Mouse (Mus musculus) erythroblast, embryonic 14.5 days (primary cell): ENCODE measurements at regions not wholly inside any gene's neighbourhood (a gene's known extent, or its start where the extent isn't known, plus 50 kb on each side); places are given as distances from the start of the nearest gene placed in this dataset.

Experiments used
- H3K27me3 ChIP-seq: 2 replicates; pipeline ENCODE4 v1.6.1; 2012; ENCODE audit warnings: inconsistent platforms; ENCODE audit not compliant: control insufficient read depth
- H3K36me3 ChIP-seq: 2 replicates; pipeline ENCODE4 v1.6.1; 2012; ENCODE audit warnings: mild to moderate bottlenecking, inconsistent platforms; ENCODE audit not compliant: control insufficient read depth
- H3K4me1 ChIP-seq: 2 replicates; pipeline ENCODE4 v1.6.1; 2012; ENCODE audit warnings: inconsistent platforms; ENCODE audit not compliant: control insufficient read depth
- H3K4me3 ChIP-seq: replicated peaks from 2 replicates; pipeline ENCODE3; 2012; ENCODE audit warnings: moderate library complexity, mild to moderate bottlenecking, inconsistent platforms
- H3K9me3 ChIP-seq: 2 replicates; pipeline ENCODE4 v1.6.1; 2012; ENCODE audit warnings: low read length, inconsistent platforms, mixed read lengths; ENCODE audit not compliant: control insufficient read depth
- GATA1 ChIP-seq: IDR thresholded peaks from 2 replicates; pipeline ENCODE4 v1.6.1; 2012; ENCODE audit warnings: low read length, inconsistent platforms, mixed read lengths
- TAL1 ChIP-seq: IDR thresholded peaks from 3 replicates; pipeline ENCODE4 v1.6.1; 2012; ENCODE audit warnings: low read length, inconsistent platforms, mixed read lengths

DNA sequence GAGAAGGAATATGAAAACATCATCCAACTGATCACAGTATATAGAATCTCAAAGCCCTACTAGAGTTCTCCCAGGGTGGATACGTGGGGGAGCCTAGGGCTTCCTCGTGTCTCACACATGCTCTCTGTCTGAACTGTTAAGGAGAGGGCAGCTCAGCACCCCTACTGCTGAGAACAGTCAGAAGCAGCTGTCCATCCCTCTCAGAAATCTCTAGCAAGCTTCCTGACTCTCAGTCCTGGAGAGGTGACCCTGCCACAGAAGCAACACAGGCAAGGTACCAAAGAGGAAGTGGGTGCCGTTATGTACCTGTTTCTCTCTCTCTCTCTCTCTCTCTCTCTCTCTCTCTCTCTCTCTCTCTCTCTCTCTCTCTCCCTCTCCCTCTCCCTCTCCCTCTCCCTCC is 317.7 kb upstream of the Trib2 start:
- Histone ChIP-seq H3K9me3 (no peaks in the 10 kb centered on the region), H3K4me3 (no peak overlapping the region), H3K27me3 (no peaks in the 10 kb centered on the region), H3K36me3 (no peaks in the 10 kb centered on the region), H3K4me1 (peaks cover 27% of the 10 kb centered on the region)
- TF ChIP-seq GATA1: no peak
- no peak for TF ChIP-seq TAL1

DNA sequence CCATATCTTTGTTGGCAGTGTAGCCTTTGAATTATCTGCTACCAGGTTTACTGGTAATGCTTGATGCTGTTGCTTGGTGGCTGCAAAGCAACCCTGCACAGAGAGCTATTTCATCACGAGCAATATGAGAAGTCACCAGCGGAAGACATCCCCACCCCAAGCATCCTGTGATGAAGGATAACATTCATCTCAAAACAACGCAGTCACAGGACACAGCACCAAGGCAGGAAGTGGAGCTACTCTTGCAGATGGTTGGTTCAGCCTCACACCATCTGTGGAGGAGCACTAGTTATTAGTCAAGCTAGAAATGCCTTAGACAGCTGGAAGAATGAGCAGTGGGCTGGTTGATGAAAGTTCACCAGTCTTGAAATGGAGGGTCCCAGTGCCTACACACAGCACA is 316.5 kb upstream of the Trib2 start:
- H3K27me3 ChIP-seq: no peaks in the 10 kb centered on the region
- TF ChIP-seq TAL1 (no peak), GATA1 (no peak)
- peaks cover 23% of the 10 kb centered on the region for H3K4me1 ChIP-seq
- no peak overlapping the region for H3K4me3 ChIP-seq
- H3K36me3 ChIP-seq: no peaks in the 10 kb centered on the region
- no peaks in the 10 kb centered on the region for H3K9me3 ChIP-seq

DNA sequence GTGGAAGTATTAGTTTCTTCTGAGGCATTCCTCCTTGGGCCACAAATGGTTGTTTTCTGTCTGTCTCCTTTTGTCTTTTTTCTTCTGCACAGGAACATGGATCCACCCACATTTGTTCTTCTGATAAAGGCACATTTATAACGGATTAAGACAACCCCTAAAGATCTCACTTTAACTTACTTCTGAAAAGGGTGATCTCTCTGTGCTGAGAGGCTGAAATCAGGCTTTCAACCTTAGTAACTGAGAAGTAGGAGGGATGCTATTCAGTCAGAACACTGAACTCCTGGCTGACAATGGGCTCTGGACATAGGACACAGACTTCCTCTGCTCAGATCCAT is 315.0 kb upstream of the Trib2 start:
- Histone ChIP-seq H3K36me3 (no peaks in the 10 kb centered on the region), H3K4me1 (peaks cover 22% of the 10 kb centered on the region), H3K4me3 (no peak overlapping the region), H3K27me3 (no peaks in the 10 kb centered on the region), H3K9me3 (no peaks in the 10 kb centered on the region)
- no peak for TF ChIP-seq GATA1
- no peak for TF ChIP-seq TAL1

DNA sequence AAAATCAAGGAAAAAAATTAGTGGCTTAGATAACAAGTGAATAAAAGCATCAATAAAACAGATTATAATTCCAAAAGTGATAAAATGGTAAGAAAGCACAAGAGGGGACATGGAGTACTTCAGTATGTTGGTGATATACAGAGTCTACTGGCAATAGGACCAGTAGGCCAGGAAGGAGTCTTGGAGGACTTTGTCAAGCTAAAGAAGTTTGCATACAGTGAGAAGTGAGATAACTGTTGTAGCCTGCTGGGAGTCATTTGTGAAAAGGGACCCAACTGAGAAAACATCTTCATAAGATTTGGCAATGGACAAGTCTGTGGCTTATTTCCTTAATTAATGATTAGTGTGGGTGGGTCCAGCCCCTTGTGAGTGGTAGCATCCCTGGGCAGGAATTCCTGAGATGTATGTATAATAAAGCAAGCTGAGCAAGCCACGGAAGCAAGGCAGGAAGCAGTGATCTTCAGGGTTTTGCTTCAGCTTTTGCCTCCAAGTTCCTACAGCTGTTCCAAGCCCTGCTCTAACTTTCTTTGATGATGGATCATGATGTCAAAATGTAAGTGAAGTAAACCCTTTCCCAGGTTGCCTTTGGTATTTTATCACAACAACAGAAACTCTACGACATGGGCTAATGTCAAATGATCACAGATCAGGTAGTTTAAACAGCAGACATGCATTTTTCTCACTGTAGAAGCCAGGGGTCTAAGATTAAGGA is 314.5 kb upstream of the Trib2 start:
- H3K9me3 ChIP-seq: no peaks in the 10 kb centered on the region
- no peaks in the 10 kb centered on the region for H3K27me3 ChIP-seq
- H3K4me1 ChIP-seq: peaks cover 17% of the 10 kb centered on the region
- H3K36me3 ChIP-seq: no peaks in the 10 kb centered on the region
- TF ChIP-seq GATA1: no peak
- no peak for TF ChIP-seq TAL1
- no peak overlapping the region for H3K4me3 ChIP-seq

DNA sequence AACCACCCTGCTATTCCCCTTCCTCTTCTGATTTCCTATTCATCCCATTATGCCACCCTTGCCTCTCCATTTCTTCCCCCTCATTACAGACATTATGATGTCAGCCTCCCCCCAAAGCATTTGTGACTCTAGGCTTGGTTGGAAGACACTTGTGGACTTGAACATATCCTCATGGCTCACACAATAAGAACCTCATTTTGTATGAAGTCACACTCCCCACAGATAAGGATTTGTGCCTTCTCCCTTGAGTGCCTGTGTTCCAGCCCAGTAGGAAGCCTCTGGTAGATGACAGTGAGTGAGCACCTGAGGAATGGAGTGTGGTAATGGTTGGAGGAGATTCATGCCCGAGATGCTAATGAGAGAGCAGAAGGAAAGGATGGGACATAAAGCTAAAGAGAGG is 313.9 kb upstream of the Trib2 start:
- Histone ChIP-seq H3K4me3 (no peak overlapping the region), H3K27me3 (no peaks in the 10 kb centered on the region), H3K36me3 (no peaks in the 10 kb centered on the region), H3K4me1 (peaks cover 14% of the 10 kb centered on the region), H3K9me3 (no peaks in the 10 kb centered on the region)
- TF ChIP-seq TAL1 (no peak), GATA1 (no peak)

DNA sequence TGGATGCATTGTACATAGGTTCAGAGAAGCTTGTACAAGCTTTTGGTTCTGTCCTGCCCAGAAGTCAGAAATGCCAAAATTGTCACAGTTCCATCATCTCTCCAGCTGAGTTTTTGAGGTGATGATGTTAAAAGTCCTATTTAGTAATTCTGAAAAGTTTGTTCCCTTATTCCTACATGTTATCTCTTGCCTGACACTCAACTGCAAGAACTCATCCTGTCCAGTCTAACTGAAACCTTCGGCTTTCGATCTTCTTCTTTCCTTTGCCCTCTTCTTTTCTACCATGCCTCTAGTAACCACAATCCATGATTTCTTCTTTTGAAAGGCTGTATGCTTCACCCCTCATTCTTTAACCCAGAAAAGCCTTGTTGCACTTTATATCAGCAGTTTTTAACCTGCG is 313.2 kb upstream of the Trib2 start:
- TF ChIP-seq GATA1 (no peak), TAL1 (no peak)
- H3K27me3 ChIP-seq: no peaks in the 10 kb centered on the region
- no peaks in the 10 kb centered on the region for H3K36me3 ChIP-seq
- peaks cover 14% of the 10 kb centered on the region for H3K4me1 ChIP-seq
- no peak overlapping the region for H3K4me3 ChIP-seq
- H3K9me3 ChIP-seq: no peaks in the 10 kb centered on the region

DNA sequence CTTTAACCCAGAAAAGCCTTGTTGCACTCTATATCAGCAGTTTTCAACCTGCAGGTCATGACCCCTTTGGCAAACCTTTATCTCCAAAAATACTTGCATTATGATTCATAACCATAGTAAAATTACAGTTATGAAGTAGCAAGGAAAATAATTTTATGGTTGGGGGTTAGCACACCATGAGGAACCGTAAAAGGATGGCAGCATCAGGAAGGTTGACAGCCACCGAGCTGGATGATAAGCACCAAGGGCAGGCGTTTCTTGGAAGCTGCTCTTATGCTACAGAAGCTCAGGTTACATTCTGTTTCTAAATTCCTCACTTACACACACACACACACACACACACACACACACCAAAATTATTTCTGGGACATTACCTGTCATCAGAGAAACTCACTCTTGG is 312.5 kb upstream of the Trib2 start:
- TF ChIP-seq TAL1 (no peak), GATA1 (no peak)
- H3K36me3 ChIP-seq: no peaks in the 10 kb centered on the region
- H3K9me3 ChIP-seq: no peaks in the 10 kb centered on the region
- H3K4me1 ChIP-seq: peaks cover 14% of the 10 kb centered on the region
- H3K27me3 ChIP-seq: no peaks in the 10 kb centered on the region
- H3K4me3 ChIP-seq: no peak overlapping the region

DNA sequence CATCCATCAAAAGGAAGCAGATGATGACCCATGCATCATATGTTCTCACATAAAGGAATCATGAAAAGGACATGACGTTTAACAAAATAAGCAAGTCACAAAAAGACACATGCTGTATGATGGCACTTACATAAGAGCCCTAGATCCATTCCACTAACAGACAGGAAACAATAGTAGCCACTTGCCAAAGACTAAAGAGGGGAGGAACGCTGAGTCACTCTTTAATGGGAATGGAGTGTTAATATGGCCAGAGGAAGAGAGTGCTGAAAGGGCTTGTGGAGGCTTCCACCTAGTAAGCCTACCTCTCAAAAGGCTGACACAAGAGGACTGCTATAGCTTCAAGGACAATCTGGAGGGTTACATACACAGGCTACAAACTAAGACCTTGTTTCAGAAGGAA is 308.2 kb upstream of the Trib2 start:
- no peaks in the 10 kb centered on the region for H3K27me3 ChIP-seq
- no peaks in the 10 kb centered on the region for H3K36me3 ChIP-seq
- TF ChIP-seq TAL1: no peak
- TF ChIP-seq GATA1: no peak
- H3K9me3 ChIP-seq: no peaks in the 10 kb centered on the region
- H3K4me3 ChIP-seq: no peak overlapping the region
- no peaks in the 10 kb centered on the region for H3K4me1 ChIP-seq

DNA sequence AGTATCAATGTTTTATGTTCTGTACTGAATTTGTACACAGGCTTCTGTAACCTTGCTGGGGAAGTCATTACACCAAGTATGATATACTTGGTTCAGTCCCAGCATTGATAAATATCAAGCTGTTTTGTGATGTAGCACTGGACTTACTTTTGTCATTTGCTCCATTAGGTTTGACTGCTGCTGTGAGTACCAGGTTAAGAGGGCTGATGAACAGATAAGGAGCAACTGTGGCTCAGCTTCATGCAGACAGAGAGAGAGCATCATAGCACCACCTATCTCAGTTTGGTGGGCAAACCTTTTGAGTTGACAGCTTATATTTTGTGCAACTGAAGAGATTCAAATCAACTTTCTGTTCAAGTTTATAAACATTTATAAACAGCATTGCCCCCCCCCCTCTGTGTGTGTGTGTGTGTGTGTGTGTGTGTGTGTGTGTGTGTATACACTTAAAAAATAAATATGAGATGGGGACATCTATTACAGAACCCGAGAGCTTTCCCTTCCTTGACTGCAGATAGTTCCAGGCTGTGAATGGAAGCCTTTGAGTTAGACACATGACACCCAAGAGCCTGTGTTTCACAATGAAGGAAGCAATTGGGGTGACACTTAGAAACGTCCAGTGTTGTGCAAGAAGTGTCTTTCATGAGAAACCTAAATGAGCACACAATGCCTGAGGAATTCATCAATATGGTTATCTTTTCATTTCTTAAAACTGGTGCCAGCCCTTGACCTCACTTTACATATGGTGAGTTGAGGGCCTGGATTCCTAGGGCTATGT is 305.8 kb upstream of the Trib2 start:
- no peaks in the 10 kb centered on the region for H3K9me3 ChIP-seq
- no peaks in the 10 kb centered on the region for H3K36me3 ChIP-seq
- TF ChIP-seq GATA1 (no peak), TAL1 (no peak)
- H3K4me1 ChIP-seq: no peaks in the 10 kb centered on the region
- H3K4me3 ChIP-seq: no peak overlapping the region
- no peaks in the 10 kb centered on the region for H3K27me3 ChIP-seq
